Mouse (Mus musculus) bone marrow, adult 2 months (tissue): Measurements from ENCODE around the gene Atn1.

ENCODE experiments used
- CTCF ChIP-seq: fragments of 200-500 bp; IDR thresholded peaks from 2 replicates; pipeline ENCODE4 v1.5.1; 2011; ENCODE audit warnings: low read length, control low read depth; ENCODE audit not compliant: control insufficient read depth, insufficient read depth
- POLR2A ChIP-seq: fragments of 200-500 bp; IDR thresholded peaks from 2 replicates; pipeline ENCODE4 v1.6.1; 2011; ENCODE audit warnings: low read depth, mild to moderate bottlenecking, control low read depth, low read length, borderline replicate concordance; ENCODE audit not compliant: control insufficient read depth

GRCm38 (mm10) chr6:124804341-124804740, 48.0 kb upstream of the Atn1 start:
- TF ChIP-seq CTCF (no peak), POLR2A (no peak)
